Mouse (Mus musculus): ENCODE measurements around the gene Hnrnpa1.

Hnrnpa1 gene

GRCm38 (mm10) chr15:103240160-103241028, at the start of gene Hnrnpa1:
Gene Hnrnpa1 (plus strand): TSS chr15:103240432.
- peak; percentile 85 for DNase-seq

GRCm38 (mm10) chr15:103190531-103191462, 49.4 kb upstream of the Hnrnpa1 start:
- DNase-seq, result peak; percentile 72

GRCm38 (mm10) chr15:103193606-103194005, 46.6 kb upstream of the Hnrnpa1 start:
- no peak for DNase-seq

- DNase-seq, result no peak
These were observed 43.4 kb upstream of the Hnrnpa1 start for GRCm38 (mm10) chr15:103196835-103197234.

GRCm38 (mm10) chr15:103197785-103198184, 42.4 kb upstream of the Hnrnpa1 start:
- DNase-seq, result no peak

GRCm38 (mm10) chr15:103202088-103202793, 38.0 kb upstream of the Hnrnpa1 start:
- DNase-seq, result no peak

- no peak for DNase-seq
These were observed 35.1 kb upstream of the Hnrnpa1 start for GRCm38 (mm10) chr15:103205156-103205555.

- no peak for DNase-seq
These were observed 26.1 kb upstream of the Hnrnpa1 start for GRCm38 (mm10) chr15:103214149-103214548.

- DNase-seq, result peak; percentile 94
These were observed 25.0 kb upstream of the Hnrnpa1 start for GRCm38 (mm10) chr15:103214971-103215907.

GRCm38 (mm10) chr15:103216052-103216451, 24.2 kb upstream of the Hnrnpa1 start:
- DNase-seq, result no peak

- no peak for DNase-seq
These were observed 19.4 kb upstream of the Hnrnpa1 start for GRCm38 (mm10) chr15:103220785-103221184.

GRCm38 (mm10) chr15:103221386-103221785, 18.8 kb upstream of the Hnrnpa1 start:
- no peak for DNase-seq

- no peak for DNase-seq
These were observed 16.1 kb upstream of the Hnrnpa1 start for GRCm38 (mm10) chr15:103224161-103224560.

- no peak for DNase-seq
These were observed 13.2 kb upstream of the Hnrnpa1 start for GRCm38 (mm10) chr15:103227022-103227421.

- no peak for DNase-seq
These were observed 12.7 kb upstream of the Hnrnpa1 start for GRCm38 (mm10) chr15:103227572-103227971.

- DNase-seq, result no peak
These were observed 11.3 kb upstream of the Hnrnpa1 start for GRCm38 (mm10) chr15:103228904-103229303.

- no peak for DNase-seq
These were observed 7.1 kb upstream of the Hnrnpa1 start for GRCm38 (mm10) chr15:103233119-103233518.

GRCm38 (mm10) chr15:103237295-103237694, 2.9 kb upstream of the Hnrnpa1 start:
- no peak for DNase-seq

- DNase-seq, result peak; percentile 89
These were observed 1.0 kb upstream of the Hnrnpa1 start for GRCm38 (mm10) chr15:103239130-103239684.

GRCm38 (mm10) chr15:103239685-103240159, 510 bp upstream of the Hnrnpa1 start, which contains the start of gene Cbx5:
Gene Cbx5 (minus strand): TSS chr15:103239816.
- DNase-seq, result peak; percentile 93

All from thymus, postnatal 4 days (tissue).